Mouse (Mus musculus) lung, postnatal 36 days (tissue): Measurements from ENCODE around the gene Lyzl6.

Experiments used
- DNase-seq: peaks from one replicate; pipeline ENCODE4 v3.0.0; 2022; ENCODE audit warnings: mixed read lengths

The Lyzl6 gene

GRCm38 (mm10) chr11:103638790-103639189, at the start of gene Lyzl6:
Gene Lyzl6, minus strand, starts transcription at chr11:103638890.
- no peak for DNase-seq

DNA sequence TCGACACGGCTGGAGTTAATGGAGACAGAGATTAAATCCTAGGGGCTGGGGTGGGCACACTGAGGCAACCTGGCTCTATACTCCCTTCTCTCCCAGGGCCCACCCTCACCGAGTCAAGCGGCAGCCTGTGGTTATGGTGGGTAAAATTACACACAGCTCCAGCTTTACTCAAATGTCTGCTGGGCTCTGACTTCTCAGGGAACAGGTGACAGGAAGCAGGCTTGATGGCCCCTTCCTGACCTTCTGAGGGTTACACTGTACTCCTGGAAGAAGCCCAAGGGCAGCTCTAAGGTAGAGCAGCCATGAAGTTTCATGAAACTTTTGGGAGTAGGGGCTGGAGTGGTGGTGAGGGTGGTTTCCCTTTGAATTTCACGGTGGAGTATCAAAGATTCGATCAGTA, 48.0 kb upstream of the Lyzl6 start:
- no peak for DNase-seq

DNA sequence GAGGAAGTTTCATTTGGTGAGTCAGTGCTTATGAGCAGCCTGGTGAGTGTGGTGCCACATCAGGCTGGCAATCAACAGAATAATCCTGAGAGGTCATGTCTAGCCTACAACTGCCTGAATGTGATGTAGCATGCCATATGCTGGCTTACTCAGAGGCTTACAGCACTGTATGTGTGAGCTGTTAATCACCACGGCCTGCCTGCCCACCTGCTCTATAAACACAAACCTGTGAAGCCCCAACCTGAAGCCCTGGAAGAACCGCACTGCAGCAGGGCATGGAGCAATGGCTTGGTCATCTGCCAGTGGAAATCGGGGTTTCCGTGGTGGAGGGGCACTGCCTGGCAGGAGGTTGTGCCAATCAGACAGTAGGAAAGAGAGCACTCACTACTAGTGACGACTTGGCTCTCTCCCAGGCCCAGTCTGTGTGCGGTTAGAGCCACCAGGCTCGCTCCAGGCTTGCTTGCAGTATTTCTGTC, 46.6 kb upstream of the Lyzl6 start:
- no peak for DNase-seq

- no peak for DNase-seq
Measured at GRCm38 (mm10) chr11:103683667-103684334, 45.1 kb upstream of the Lyzl6 start.

DNA sequence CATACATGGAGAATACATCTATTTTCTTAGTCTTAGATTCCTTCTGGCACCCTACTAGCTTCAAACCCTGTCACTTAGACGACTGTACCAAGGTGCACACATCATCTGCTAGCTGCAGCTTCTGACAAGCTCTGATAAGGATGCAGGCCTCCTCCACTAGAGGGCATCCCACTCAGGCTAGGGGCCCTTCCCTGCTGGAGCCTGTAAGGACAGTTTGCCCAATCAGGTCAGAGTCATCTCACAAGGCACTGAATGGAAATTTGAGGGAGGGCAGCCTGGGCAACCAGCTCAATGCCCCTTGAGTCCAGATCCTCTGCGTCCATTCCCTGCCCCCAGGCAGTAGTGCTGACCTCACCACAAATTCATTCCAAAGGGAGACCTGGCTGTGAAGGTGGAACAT, 38.4 kb upstream of the Lyzl6 start:
- DNase-seq: peak; percentile 56

DNA sequence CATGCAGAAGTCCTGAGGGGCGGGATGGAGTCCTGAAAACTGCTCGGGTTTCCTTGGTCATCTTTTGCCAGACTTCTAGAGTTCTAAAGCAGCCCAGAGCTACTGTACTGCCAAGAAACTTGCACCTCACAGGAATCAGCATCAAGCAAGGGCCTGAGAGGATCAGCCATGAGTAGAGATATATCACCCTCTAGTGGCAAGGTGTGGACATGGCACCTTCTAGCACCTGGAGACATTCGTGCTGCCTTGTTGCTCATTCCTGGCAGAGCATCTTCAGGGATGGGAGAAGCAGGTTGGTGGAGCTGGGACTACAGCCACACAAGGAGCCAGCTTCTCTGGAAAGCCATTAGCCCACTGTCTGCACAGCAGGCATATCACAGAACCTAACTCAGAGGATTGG, 36.9 kb upstream of the Lyzl6 start:
- DNase-seq: peak; percentile 77

DNA sequence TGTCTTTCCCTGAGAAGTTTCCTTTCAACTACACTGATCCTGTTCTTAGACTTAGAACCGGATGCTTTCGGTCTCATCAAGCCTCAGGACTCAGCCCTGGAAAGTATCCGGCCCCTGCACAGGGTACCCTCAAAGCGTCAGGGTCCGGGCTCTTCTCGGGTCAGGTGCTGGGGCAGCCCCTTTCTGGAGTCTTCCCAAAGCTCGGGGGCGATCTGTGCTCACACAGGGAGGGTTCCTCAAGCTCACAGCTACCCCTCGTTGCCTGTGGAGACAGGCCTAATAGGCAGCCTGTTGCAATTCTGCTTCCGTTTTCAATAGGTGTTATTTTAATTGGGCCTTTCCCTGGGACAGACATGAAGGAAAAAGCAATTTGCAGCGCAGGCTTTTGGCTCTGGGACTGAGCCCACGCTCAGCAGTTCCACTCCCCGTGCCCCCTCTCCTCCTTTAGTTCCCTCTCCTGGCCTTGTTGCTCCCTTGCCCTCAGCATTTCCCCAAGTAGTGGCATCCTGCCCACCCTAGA, 28.3 kb upstream of the Lyzl6 start:
- no peak for DNase-seq

DNA sequence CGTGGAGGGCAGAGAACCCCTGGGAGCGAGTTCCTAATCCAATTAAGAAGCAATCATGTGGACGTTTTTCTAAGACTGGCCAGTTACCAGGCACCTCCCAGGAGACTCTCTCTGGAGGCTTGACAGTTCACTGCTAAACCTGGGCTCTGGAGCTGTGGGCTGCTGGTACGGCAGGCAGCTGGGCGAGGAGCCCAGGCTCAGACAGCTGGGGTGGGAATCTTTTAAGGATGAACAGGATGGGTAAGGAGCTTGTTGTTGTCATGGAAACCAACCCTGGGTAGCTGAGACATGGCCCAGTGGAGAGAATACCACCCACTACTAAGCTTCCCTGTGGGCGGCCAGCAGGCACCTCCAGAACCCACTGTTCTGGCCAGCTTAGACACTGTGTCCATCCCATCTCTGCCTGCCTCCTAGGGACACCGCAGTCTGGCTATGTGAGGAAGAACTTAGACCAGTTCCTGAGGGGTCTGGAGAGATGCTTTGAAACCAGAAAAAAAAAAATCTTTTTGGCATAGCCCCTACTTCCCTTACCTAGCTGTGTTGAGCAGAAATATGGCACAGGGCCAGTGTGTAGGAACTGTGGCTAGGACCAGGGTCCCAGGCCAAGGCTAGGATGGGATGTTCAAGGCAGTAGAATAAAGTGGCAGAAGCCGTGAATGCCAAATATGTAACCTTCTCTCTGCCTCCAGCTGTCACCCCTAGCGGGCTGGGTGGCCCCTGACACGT, 27.7 kb upstream of the Lyzl6 start:
- no peak for DNase-seq

GRCm38 (mm10) chr11:103665695-103666094, 27.0 kb upstream of the Lyzl6 start:
- DNase-seq: no peak

DNA sequence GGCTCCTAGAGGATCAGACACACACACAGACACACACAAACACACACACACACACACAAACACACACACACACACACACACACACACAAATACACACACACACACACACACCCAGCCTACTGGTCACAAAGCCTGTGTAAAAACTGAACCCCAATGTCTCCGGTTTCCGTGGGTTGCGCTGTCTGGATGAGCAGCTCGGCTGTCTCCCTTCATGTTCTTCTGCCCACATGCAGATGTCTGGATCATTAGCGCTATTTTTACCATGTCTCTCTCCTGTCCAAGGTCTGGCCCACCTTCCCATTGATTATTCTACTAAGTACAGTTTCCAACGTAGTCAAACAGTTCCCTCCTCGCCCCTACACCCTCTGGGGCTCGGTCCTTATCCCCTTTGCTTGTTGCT, 24.4 kb upstream of the Lyzl6 start:
- no peak for DNase-seq

DNA sequence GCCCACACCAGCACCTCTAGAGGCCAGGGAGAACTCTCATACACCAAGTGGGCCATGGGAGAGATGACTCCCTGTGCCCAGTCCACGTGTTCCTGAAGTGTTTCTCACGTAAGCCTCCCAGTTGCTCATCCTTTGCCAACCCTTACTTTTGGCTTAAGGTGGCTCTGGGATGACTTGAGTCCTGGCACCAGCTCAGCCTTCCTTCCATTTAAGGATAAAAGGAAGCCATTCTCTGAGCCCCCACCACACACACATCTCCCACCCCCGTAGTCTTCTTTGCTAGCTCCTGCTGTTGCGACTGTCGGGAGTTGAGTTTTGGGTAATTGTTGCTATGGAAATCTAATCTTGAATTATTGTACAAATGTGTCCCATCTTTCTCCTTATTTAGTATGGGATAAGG, 23.9 kb upstream of the Lyzl6 start:
- no peak for DNase-seq

DNA sequence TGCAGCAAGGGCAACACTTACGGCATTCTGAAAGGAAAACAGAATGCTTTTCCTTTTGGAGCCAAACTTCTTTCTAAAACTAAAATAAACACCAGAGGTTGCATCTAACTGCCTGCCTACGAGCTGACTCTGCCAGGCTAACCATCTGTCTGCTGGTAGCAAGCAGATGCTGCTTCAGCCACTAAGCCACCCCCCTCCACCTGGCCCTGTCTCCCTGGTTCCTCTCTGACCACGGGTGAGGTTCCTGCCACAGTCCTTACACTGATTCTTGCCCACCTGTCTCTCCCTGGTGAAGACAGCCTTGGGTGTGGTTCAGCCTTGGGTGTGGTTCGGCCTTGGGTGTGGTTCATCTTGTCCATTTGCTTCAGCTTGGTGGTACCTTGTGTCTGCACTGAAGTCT, 23.2 kb upstream of the Lyzl6 start:
- DNase-seq: no peak

GRCm38 (mm10) chr11:103658189-103658588, 19.5 kb upstream of the Lyzl6 start:
- no peak for DNase-seq

DNA sequence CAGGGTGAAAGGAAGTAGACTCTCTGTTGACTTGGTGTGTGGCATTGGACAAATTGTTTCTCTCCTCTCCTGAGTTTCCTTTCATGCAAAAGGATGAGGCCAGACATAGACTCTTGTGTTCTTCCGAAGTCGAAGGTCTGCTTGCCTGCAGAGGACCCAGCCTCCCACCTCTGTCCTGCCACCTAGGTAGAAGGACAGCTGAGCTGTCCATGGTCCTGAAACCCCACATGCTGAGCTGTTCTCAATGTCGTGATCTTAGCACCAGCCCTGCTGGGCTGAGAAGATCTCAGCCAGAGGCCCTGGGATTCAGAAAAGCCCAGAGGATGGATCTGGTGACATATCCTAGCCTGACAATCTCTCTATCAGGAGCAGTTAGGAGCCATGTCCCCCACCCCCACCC, 17.8 kb upstream of the Lyzl6 start:
- DNase-seq: peak; percentile 50

DNA sequence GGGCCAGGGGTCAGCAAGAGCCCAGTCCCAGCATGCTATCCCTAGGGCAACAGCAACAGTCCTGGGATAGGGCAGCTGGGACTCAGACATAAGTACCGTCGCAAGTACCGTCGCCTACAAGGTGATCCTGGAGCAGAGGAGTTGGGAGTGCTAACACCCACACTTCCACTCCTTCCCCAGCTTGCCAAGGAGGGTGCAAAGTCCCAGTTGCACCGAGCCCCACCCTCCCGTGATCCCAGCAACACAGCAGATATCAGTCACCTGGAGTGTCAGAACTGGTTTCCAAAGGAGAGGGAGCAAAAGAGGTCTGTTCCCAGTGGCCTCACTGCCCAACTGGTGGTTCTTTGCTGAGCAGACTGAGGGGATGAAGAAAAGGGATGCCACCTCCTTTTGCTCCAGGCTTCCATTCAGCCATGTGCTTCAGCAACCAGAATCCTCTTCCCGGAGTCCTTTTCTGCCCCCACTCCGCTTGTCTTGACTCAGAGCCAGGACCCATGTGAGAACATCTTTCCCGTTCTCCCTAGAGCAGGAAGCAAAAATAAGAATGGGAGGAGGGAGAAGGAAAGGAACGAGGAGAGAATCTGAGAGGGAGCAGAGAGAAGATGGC, 14.8 kb upstream of the Lyzl6 start:
- no peak for DNase-seq

DNA sequence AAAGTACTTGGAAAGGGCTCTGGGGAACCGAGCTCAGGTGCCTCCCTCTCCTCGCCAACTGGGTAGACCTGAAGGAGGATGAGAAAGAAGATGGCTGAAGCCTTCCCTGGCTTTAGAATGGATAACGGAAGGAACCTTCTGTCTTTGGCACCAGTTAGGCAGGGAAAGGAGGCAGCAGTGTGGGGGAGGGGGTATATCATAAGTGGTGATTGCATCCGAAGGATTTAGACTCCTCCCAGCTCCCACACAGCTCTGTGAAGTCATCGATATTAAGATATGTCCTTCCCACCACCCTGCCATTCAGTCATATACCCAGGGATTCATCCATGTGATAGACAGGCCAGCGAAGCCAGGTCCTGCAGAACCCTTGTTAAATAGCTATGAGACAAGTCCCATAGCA, 12.7 kb upstream of the Lyzl6 start:
- no peak for DNase-seq

DNA sequence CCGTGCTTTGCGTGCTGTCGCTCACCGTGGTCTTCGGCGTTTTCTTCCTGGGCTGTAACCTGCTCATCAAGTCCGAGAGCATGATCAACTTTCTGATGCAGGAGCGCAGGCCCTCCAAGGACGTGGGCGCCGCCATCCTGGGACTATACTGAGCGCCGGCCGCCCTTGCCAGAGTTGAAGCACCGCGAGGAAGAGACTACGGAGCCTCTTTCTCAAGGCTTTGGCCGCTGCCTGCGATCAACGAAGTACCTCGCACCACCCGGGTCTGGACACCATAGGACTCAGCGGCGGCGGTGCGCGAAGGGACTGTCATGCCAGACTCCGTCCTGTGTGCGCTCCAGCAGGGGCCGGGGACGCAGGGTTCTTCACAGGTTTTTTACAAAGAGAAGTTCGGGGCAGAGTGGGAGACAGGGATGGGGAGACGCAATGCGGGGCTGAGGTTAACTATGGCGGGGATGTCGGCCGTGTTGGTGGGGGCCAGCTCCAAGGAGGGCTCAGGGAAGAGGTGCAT, 11.3 kb upstream of the Lyzl6 start:
- DNase-seq: no peak

DNA sequence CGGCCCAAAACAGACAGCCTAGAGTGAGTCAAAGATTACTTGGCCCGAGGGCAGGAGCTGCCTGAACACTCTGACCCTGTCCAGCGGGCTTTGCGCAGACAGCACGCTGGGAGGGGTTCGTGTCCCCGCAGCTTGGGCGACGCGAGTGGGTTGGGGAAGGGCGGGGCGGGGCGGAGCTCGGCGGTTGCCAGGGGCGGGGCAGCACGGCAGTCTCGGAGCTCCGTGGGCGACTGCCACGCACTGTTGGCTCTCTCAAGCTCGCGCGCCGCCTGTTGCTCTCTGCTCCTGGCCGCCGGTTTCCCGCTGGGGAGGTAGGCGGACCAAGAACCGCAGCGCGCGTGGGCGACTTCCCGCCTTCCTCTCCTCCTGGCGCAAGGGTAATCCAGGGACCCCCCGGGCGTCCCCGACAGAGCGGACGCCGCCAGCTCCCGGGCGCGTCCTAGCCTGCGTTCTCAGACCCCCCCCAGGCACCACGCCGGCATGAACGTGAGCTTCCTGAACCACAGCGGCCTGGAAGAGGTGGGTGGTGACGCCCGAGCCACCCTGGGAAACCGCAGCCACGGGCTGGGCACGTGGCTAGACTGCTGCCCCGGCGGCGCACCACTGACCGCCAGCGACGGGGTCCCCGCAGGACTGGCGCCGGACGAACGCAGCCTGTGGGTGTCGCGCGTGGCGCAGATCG, 10.8 kb upstream of the Lyzl6 start, which contains the start of gene Rprml:
Rprml (plus strand) TSS at position 270 of the 682 bp plus-strand sequence.
- no peak for DNase-seq

GRCm38 (mm10) chr11:103648656-103649055, 10.0 kb upstream of the Lyzl6 start:
- no peak for DNase-seq

GRCm38 (mm10) chr11:103647921-103648620, 9.4 kb upstream of the Lyzl6 start:
- peak; percentile 46 for DNase-seq

- DNase-seq: no peak
Measured at GRCm38 (mm10) chr11:103646301-103646700, 7.6 kb upstream of the Lyzl6 start.

DNA sequence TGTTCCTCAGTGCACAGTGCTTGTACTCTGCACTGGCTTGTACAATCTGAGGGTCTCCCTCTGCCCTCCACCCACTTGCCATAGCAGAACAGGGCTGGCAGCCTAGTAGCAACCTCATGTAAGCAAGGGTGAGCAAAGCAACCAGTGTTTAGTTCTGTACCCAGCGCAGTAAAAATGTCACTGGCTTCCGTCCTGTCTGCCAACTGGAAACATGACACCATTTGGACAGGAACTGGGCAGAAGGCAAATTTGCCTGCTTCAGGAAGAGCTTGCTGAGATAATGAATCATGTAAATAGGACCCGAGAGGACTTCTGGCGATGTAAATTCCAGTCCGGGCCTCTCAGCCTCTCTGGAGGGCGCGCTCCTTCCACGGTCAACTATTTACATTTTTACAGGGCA, 7.0 kb upstream of the Lyzl6 start:
- peak; percentile 23 for DNase-seq
